Mouse (Mus musculus) intestine, embryonic 16.5 days (tissue): ENCODE results near the gene Defb9. TPM values are rescaled to one million over a fixed set of nuclear protein-coding genes. Genes with fewer than 3 reads are reported as not detected.
"Not testable (repeated sequence)": the region's sequence is repeated elsewhere in the genome, so short reads cannot be mapped to it uniquely, and the experiment has no call there.

Source experiments
- ATAC-seq: fragments of 200-750 bp; cut with Nextera tagmentation; 2 replicates; pipeline ENCODE4 v1.8.0; 2017; ENCODE audit warnings: moderate TSS enrichment, moderate library complexity
- H3K27ac ChIP-seq: fragments of 300-500 bp; sonication (generic); 2 replicates; pipeline ENCODE4 v1.5.1; 2014; ENCODE audit warnings: mild to moderate bottlenecking, low read length
- H3K27me3 ChIP-seq: fragments of 300-500 bp; sonication (generic); replicated peaks from 2 replicates; pipeline ENCODE4 v1.6.1; 2014; ENCODE audit warnings: low read length, control low read depth, mixed read lengths; ENCODE audit not compliant: control insufficient read depth, insufficient read depth
- H3K36me3 ChIP-seq: fragments of 300-500 bp; sonication (generic); 2 replicates; pipeline ENCODE4 v1.6.1; 2014; ENCODE audit warnings: low read length, control low read depth; ENCODE audit not compliant: control insufficient read depth, insufficient read depth
- H3K4me1 ChIP-seq: fragments of 300-500 bp; sonication (generic); 2 replicates; pipeline ENCODE4 v1.6.1; 2014; ENCODE audit warnings: low read length, control low read depth, mixed read lengths; ENCODE audit not compliant: control insufficient read depth, insufficient read depth
- H3K4me2 ChIP-seq: fragments of 300-500 bp; sonication (generic); 2 replicates; pipeline ENCODE4 v1.6.1; 2014; ENCODE audit warnings: low read depth, low read length, control low read depth
- H3K4me3 ChIP-seq: fragments of 300-500 bp; sonication (generic); 2 replicates; pipeline ENCODE4 v1.5.1; 2014; ENCODE audit warnings: mild to moderate bottlenecking, low read length
- H3K9ac ChIP-seq: fragments of 300-500 bp; sonication (generic); 2 replicates; pipeline ENCODE4 v1.6.1; 2014; ENCODE audit warnings: low read depth, low read length
- H3K9me3 ChIP-seq: fragments of 300-500 bp; sonication (generic); 2 replicates; pipeline ENCODE4 v1.6.1; 2016; ENCODE audit warnings: low read length, control low read depth; ENCODE audit not compliant: control insufficient read depth
- WGBS: fragments of 180-500 bp; shearing (Covaris S2); extraction: QIAGEN DNeasy Blood & Tissue Kit; methylation state at CpG from one replicate; pipeline ENCODE4 v1.1.7; 2014; 5-methylcytosine and 5-hydroxymethylcytosine counted together
- polyA plus RNA-seq: library from polyadenylated mRNA; unstranded; fragments of >200 nt; fragmentation: Nextera tagmentation; extraction: Ambion mirVana; gene quantifications from 2 replicates; pipeline ENCODE4 v1.2.1, GENCODE M21; 2015

Gene Defb9
- not detected in 2 replicates for polyA plus RNA-seq

- not testable (repeated sequence) for H3K4me1 ChIP-seq, H3K4me2 ChIP-seq, H3K27ac ChIP-seq, H3K9ac ChIP-seq, H3K27me3 ChIP-seq, ATAC-seq, H3K4me3 ChIP-seq, H3K36me3 ChIP-seq, H3K9me3 ChIP-seq
Observed at GRCm38 (mm10) chr8:21885321-21885720, at the start of gene Defb9. Defb9 (minus strand) TSS chr8:21885421.

DNA sequence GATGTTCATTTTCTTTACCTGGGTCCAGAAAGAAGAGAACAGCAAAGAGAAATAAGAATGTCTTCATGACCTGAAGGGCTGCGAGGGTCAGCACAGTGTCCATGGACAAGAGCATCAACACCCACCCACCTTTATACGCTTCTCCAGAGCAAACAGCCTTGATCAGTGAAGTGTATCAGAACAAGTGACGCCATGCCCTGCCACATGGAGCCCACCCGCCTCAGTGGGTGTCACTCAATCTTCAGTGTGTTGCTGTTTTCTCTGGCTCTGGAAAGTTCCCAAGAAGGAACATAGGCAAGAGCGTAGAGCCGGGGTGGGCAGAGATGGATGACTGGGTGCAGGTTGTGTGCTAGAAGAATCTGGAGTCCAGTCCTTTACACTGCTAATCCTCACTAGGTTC lies 47.4 kb upstream of the Defb9 start, which contains the start of gene Defb15:
Gene Defb15 (minus strand): TSS at position 101 of the 400 bp plus-strand sequence.
- Histone ChIP-seq H3K36me3 (no peaks in the 10 kb centered on the region), H3K4me3 (no peak within 1 kb of the TSS), H3K9ac (no peak within 1 kb of the TSS), H3K4me2 (no peak within 1 kb of the TSS), H3K9me3 (no peaks in the 10 kb centered on the region), H3K27me3 (no peaks in the 10 kb centered on the region), H3K27ac (no peak within 1 kb of the TSS), H3K4me1 (no peaks in the 10 kb centered on the region)
- 93% methylated on average over 6 of the region's 6 CpGs for WGBS
- no peak for ATAC-seq

DNA sequence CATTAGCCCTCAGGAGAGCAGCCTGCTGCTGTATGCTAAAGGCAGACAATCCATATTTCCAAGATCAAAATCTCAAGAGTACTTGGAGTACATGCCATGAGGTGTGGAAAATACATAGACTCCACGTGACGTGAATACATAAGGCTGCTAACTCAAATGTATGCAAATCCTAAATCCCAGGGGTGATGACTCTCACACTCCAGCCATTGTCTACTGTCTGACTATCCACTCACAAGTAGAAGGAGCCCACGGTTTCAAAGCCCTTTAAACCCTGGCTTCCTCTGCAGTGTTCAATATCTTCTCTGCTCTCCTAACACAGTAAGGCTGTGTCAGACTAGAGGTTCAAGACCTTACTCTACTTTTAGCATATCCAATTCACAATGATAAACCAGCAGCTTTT lies 45.5 kb upstream of the Defb9 start:
- H3K27ac ChIP-seq, H3K4me2 ChIP-seq, H3K9ac ChIP-seq, H3K4me3 ChIP-seq, H3K4me1 ChIP-seq, H3K27me3 ChIP-seq, ATAC-seq, H3K9me3 ChIP-seq, H3K36me3 ChIP-seq: not testable (repeated sequence)
- 90% methylated on average over 3 of the region's 3 CpGs for WGBS

- Histone ChIP-seq H3K4me3 (no peak overlapping the region), H3K27ac (no peak overlapping the region)
- WGBS, result 80% methylated on average over 3 of the region's 3 CpGs
Observed at GRCm38 (mm10) chr8:21915625-21916024, 30.4 kb upstream of the Defb9 start.

DNA sequence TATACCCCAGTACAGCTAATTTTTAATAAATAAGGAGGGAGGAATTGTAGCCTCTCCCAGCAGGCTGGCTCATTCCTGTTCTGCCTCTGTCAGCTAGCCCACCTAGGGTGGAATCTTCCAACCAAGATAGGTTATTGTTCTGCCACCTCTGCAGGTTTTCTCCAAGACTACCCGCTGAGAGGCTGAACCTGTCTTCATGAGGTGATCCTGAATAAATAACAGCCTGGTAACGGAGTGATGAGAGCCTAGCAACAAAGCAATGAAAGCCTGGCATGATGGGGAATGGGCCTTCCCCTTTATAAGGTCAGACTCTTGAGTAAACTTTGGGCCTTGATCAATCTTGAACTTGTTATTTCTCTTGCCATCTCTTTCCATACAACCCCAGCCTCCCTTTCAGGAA lies 27.3 kb upstream of the Defb9 start:
- no peak for ATAC-seq
- no peaks in the 10 kb centered on the region for H3K27me3 ChIP-seq
- no peaks in the 10 kb centered on the region for H3K36me3 ChIP-seq
- WGBS, result 23% methylated on average over 2 of the region's 2 CpGs
- H3K9me3 ChIP-seq, result no peaks in the 10 kb centered on the region
- no peak overlapping the region for H3K27ac ChIP-seq
- no peak overlapping the region for H3K9ac ChIP-seq
- no peak overlapping the region for H3K4me3 ChIP-seq
- no peak overlapping the region for H3K4me2 ChIP-seq
- no peaks in the 10 kb centered on the region for H3K4me1 ChIP-seq

More at GRCm38 (mm10) chr8:21915625-21916024, 30.4 kb upstream of the Defb9 start:
- H3K4me2 ChIP-seq, result no peak overlapping the region
- H3K27me3 ChIP-seq, result no peaks in the 10 kb centered on the region
- H3K4me1 ChIP-seq, result no peaks in the 10 kb centered on the region
- no peaks in the 10 kb centered on the region for H3K36me3 ChIP-seq
- H3K9ac ChIP-seq, result no peak overlapping the region
- H3K9me3 ChIP-seq, result no peaks in the 10 kb centered on the region
- no peak for ATAC-seq

DNA sequence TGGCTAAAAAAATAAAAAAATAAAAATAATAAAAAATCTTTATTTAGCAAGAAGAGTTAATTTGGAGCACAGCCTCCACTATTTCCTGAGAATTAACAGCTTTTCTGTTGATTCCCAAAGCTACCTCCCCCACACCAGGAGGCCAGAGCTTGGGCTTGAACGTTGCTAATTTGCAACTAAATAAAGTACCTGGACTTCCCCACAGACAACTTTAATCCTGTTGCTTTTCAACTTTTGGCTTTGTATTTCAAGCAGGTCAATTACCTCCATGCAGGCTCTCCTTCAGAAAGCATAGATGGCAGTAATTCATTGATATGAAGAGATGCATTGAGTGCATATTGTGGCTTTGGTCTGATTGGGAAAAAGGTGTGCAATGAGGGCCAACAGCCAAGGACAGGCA lies 26.7 kb upstream of the Defb9 start:
- no peak for ATAC-seq
- WGBS, result 22% methylated on average over 1 of the region's 1 CpGs
- H3K27me3 ChIP-seq, result no peaks in the 10 kb centered on the region
- no peak overlapping the region for H3K9ac ChIP-seq
- no peaks in the 10 kb centered on the region for H3K9me3 ChIP-seq
- H3K4me3 ChIP-seq, result no peak overlapping the region
- H3K4me2 ChIP-seq, result no peak overlapping the region
- H3K4me1 ChIP-seq, result no peaks in the 10 kb centered on the region
- no peak overlapping the region for H3K27ac ChIP-seq
- H3K36me3 ChIP-seq, result no peaks in the 10 kb centered on the region

DNA sequence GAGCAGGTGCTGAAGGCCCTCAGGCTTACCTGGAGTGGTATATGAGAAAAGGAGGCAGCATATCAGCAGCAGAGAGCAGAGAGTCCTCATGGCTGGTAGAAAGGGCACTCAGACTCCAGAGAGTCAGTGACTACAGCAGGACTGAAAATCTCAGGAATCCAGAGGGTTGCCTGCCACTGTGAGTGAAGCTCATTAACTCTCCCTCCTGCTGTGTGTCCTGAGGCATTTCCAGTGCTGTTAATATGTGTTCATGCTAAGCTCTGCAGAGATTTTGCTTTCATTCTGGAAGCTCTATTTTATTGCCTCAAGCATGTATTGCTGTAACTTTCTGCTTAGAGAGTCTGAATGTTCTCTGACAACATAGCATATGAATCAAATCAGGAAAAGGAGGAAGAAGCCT lies 21.1 kb upstream of the Defb9 start, which contains the start of gene Defb11:
Gene Defb11 (minus strand): TSS at position 123 of the 400 bp plus-strand sequence.
- H3K27ac ChIP-seq, ATAC-seq, H3K4me1 ChIP-seq, H3K4me3 ChIP-seq, H3K9me3 ChIP-seq, H3K36me3 ChIP-seq, H3K4me2 ChIP-seq, H3K9ac ChIP-seq, H3K27me3 ChIP-seq: not testable (repeated sequence)

DNA sequence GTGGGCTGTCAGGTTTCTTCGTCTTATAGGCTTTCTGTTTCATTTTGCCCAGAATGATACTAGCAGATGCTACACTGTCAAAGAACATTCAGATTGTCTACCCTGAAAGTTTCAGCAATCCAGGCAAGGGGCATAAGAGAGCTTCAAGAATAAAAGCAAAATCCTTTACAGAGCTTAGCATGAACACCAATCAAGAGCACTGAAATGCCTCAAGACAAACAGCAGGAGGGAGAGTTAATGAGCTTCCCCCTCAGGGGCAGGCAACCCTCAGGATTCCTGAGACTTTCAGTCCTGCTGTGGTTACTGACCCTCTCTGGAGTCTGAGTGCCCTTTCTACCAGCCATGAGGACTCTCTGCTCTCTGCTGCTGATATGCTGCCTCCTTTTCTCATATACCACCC lies 26.6 kb downstream of the Defb9 start, which contains the start of gene Defb10:
Gene Defb10 (plus strand): TSS at position 316 of the 400 bp plus-strand sequence.
- not testable (repeated sequence) for H3K4me3 ChIP-seq, ATAC-seq, H3K27me3 ChIP-seq, H3K36me3 ChIP-seq, H3K9me3 ChIP-seq, H3K27ac ChIP-seq, H3K9ac ChIP-seq, H3K4me1 ChIP-seq, H3K4me2 ChIP-seq
- 52% methylated on average over 1 of the region's 1 CpGs for WGBS
